Mouse (Mus musculus): ENCODE data around the gene Auts2. TPM values are rescaled to one million over a fixed set of nuclear protein-coding genes. Genes with fewer than 3 reads are reported as not detected.
A peak's percentile ranks its signal among the peaks of the same experiment; 100 is the strongest.

Auts2 gene
- polyA plus RNA-seq, 1 experiment from 2014 or later: 27.3 TPM

- no peak overlapping the region for H3K4me2 ChIP-seq
Measured at GRCm38 (mm10) chr5:131531744-131532552, 1011.2 kb downstream of the Auts2 start.

GRCm38 (mm10) chr5:131530828-131531227 lies 1012.3 kb downstream of the Auts2 start:
- no peak for TF ChIP-seq CTCF (IDR thresholded peaks at IDR 0.05; ENCODE audit: low read depth)
- Histone ChIP-seq H3K4me1 (ENCODE audit: insufficient read depth) (peaks cover 7% of the 10 kb centered on the region; the same call in 1 of the 2 replicates), H3K27ac (ENCODE audit: low read depth) (no peak overlapping the region), H3K4me2 (no peak overlapping the region), H3K9me3 (ENCODE audit: low read depth, low read length) (no peaks in the 10 kb centered on the region), H3K27me3 (ENCODE audit: insufficient read depth, low read length) (no peaks in the 10 kb centered on the region), H3K4me3 (ENCODE audit: low read depth, low read length) (no peak overlapping the region), H3K9ac (no peak overlapping the region), H3K36me3 (ENCODE audit: insufficient read depth) (peaks cover 13% of the 10 kb centered on the region)
- ATAC-seq (ENCODE audit: insufficient read depth) (no peak), DNase-seq (no peak)
- WGBS: 78% methylated on average over 2 of the region's 2 CpGs

More at GRCm38 (mm10) chr5:131531744-131532552, 1011.2 kb downstream of the Auts2 start:
- Histone ChIP-seq H3K4me3 (ENCODE audit: low read depth, low read length) (no peak overlapping the region), H3K36me3 (ENCODE audit: insufficient read depth) (peaks cover 13% of the 10 kb centered on the region), H3K27me3 (ENCODE audit: insufficient read depth, low read length) (no peaks in the 10 kb centered on the region), H3K27ac (ENCODE audit: low read depth) (no peak overlapping the region), H3K9ac (no peak overlapping the region), H3K9me3 (ENCODE audit: low read depth, low read length) (no peaks in the 10 kb centered on the region), H3K4me1 (ENCODE audit: insufficient read depth) (peaks cover 3% of the 10 kb centered on the region; the same call in 1 of the 2 replicates)
- ATAC-seq (ENCODE audit: insufficient read depth): no peak
- 69% methylated on average over 15 of the region's 15 CpGs for WGBS
- no peak for DNase-seq
- TF ChIP-seq CTCF (IDR thresholded peaks at IDR 0.05; ENCODE audit: low read depth): no peak

- no peak for TF ChIP-seq CTCF (IDR thresholded peaks at IDR 0.05; ENCODE audit: low read depth)
- ATAC-seq (ENCODE audit: insufficient read depth) (no peak), DNase-seq (no peak)
- Histone ChIP-seq H3K9ac (no peak overlapping the region), H3K4me3 (ENCODE audit: low read depth, low read length) (no peak overlapping the region), H3K27me3 (ENCODE audit: insufficient read depth, low read length) (no peaks in the 10 kb centered on the region), H3K27ac (ENCODE audit: low read depth) (no peak overlapping the region), H3K4me1 (ENCODE audit: insufficient read depth) (0 out of 2 replicates have a peak, but pooled peaks cover 10% of the 10 kb centered on the region), H3K4me2 (no peak overlapping the region), H3K36me3 (ENCODE audit: insufficient read depth) (peaks cover 6% of the 10 kb centered on the region; the same call in 1 of the 2 replicates), H3K9me3 (ENCODE audit: low read depth, low read length) (no peaks in the 10 kb centered on the region)
- WGBS: 46% methylated on average over 3 of the region's 3 CpGs
Measured at GRCm38 (mm10) chr5:131526666-131527065, 1016.5 kb downstream of the Auts2 start.

DNA sequence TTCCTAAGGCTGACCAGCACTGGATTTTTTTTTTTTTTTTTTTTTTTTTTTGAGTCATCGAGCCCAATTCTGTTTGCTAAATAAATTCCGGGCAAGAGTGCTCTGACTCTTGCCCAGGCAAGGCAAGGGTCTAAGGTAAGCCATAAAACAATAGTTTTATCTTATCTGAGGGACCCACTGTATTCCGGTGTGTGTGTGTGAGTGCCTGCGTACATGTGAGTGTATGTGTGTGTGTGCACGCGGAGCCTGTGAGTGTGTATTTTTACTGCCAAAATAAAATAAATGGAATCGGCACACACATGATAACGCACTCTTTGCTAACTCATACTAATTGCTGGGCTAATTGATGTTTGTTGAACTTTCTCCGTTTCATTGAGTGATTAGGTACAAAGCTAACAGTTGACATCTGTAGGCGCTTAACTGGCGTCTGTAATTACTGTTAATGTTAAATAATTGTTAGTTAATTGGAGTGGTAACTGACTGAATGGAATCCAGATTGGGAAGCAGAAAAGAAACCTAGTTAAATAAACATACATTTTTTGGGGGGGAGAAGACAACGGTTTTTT lies 1018.2 kb downstream of the Auts2 start:
- no peaks in the 10 kb centered on the region for H3K9me3 ChIP-seq (ENCODE audit: low read depth, low read length)
- TF ChIP-seq CTCF (IDR thresholded peaks at IDR 0.05; ENCODE audit: low read depth): no peak
- no peak overlapping the region for H3K9ac ChIP-seq
- H3K27ac ChIP-seq (ENCODE audit: low read depth): no peak overlapping the region
- no peak overlapping the region for H3K4me2 ChIP-seq
- 34% methylated on average over 12 of the region's 12 CpGs for WGBS
- ATAC-seq (ENCODE audit: insufficient read depth) (no peak), DNase-seq (no peak)
- no peaks in the 10 kb centered on the region for H3K27me3 ChIP-seq (ENCODE audit: insufficient read depth, low read length)
- peaks cover 5% of the 10 kb centered on the region; the same call in 1 of the 2 replicates for H3K36me3 ChIP-seq (ENCODE audit: insufficient read depth)
- H3K4me1 ChIP-seq (ENCODE audit: insufficient read depth): 0 out of 2 replicates have a peak, but pooled peaks cover 10% of the 10 kb centered on the region
- no peak overlapping the region for H3K4me3 ChIP-seq (ENCODE audit: low read depth, low read length)

DNA sequence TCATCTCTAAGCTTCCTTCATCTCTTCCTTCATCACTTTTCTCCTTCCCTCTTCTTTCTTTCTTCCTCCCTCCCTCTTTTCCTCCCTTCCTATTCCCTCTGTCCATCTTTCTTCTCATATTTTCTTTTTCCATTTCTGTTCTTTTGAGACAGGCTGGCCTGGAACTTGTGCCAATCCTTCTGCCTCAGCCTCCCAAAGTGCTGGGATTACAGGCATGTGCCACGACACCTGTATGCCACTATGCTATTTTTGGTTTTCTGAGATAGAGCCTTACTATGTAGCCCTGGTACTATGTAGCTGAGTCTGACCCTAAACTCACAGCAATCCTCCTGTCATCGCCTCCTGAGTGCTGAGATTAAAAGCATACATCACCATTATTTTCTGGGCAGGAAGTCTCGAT lies 1023.6 kb downstream of the Auts2 start:
- no peaks in the 10 kb centered on the region for H3K27me3 ChIP-seq (ENCODE audit: insufficient read depth, low read length)
- H3K4me3 ChIP-seq (ENCODE audit: low read depth, low read length): no peak overlapping the region
- H3K27ac ChIP-seq (ENCODE audit: low read depth): no peak overlapping the region
- TF ChIP-seq CTCF (IDR thresholded peaks at IDR 0.05; ENCODE audit: low read depth): no peak
- no peak for ATAC-seq (ENCODE audit: insufficient read depth)
- no peaks in the 10 kb centered on the region for H3K9me3 ChIP-seq (ENCODE audit: low read depth, low read length)
- H3K4me2 ChIP-seq: no peak overlapping the region
- no peak overlapping the region for H3K9ac ChIP-seq
- WGBS: 75% methylated on average over 3 of the region's 3 CpGs
- DNase-seq: no peak
- no peaks in the 10 kb centered on the region for H3K36me3 ChIP-seq (ENCODE audit: insufficient read depth)
- peaks cover 10% of the 10 kb centered on the region; the same call in 1 of the 2 replicates for H3K4me1 ChIP-seq (ENCODE audit: insufficient read depth)

DNA sequence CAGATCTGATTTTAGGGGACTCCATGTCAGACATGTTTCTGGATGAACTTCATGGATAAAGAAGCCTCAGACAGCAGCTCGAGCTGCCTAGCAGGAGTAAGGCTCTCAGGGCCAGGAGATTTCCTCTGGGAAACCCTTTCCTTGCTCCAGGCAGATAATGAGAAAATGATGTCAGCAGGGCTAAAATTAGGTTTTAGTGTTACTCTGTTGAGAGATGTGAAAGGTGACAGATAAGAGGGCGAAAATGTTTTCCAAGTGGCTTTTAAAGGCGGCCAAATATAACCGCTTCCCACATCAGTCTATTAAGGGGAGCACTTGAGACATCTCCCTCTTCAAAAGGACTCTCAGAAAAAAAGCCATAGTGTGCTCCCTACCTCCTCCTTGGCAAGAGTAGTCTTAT lies 1025.5 kb downstream of the Auts2 start:
- TF ChIP-seq CTCF (IDR thresholded peaks at IDR 0.05; ENCODE audit: low read depth): no peak
- Histone ChIP-seq H3K4me3 (ENCODE audit: low read depth, low read length) (no peak overlapping the region), H3K36me3 (ENCODE audit: insufficient read depth) (no peaks in the 10 kb centered on the region), H3K9ac (no peak overlapping the region), H3K27ac (ENCODE audit: low read depth) (no peak overlapping the region), H3K27me3 (ENCODE audit: insufficient read depth, low read length) (no peaks in the 10 kb centered on the region), H3K4me1 (ENCODE audit: insufficient read depth) (peaks cover 10% of the 10 kb centered on the region; the same call in 1 of the 2 replicates), H3K9me3 (ENCODE audit: low read depth, low read length) (no peaks in the 10 kb centered on the region), H3K4me2 (no peak overlapping the region)
- ATAC-seq (ENCODE audit: insufficient read depth) (no peak), DNase-seq (peak; percentile 26)
- 38% methylated on average over 4 of the region's 4 CpGs for WGBS

GRCm38 (mm10) chr5:131515707-131516407 lies 1027.3 kb downstream of the Auts2 start:
- ATAC-seq (ENCODE audit: insufficient read depth) (peak; percentile 70), DNase-seq (peak; percentile 58)
- Histone ChIP-seq H3K9ac (no peak overlapping the region), H3K4me3 (ENCODE audit: low read depth, low read length) (no peak overlapping the region), H3K27ac (ENCODE audit: low read depth) (no peak overlapping the region), H3K27me3 (ENCODE audit: insufficient read depth, low read length) (no peaks in the 10 kb centered on the region), H3K36me3 (ENCODE audit: insufficient read depth) (no peaks in the 10 kb centered on the region), H3K4me1 (ENCODE audit: insufficient read depth) (peaks cover 10% of the 10 kb centered on the region; the same call in 1 of the 2 replicates), H3K4me2 (no peak overlapping the region), H3K9me3 (ENCODE audit: low read depth, low read length) (no peaks in the 10 kb centered on the region)
- TF ChIP-seq CTCF (IDR thresholded peaks at IDR 0.05; ENCODE audit: low read depth): no peak
- WGBS: 14% methylated on average over 14 of the region's 14 CpGs
